8 mouse cellular contexts compared by ENCODE assay signal in genomic region chr15:81917621-81918463, GRCm38 (mm10). TPM values are rescaled to one million over a fixed set of nuclear protein-coding genes. Genes with fewer than 3 reads are reported as not detected.
DNase-seq lines count a peak whose midpoint lies in the region; ATAC-seq and TF ChIP-seq lines count a peak whose summit lies in the region.

No protein-coding gene starts in this region.

- 49% methylated on average over 6 of the region's 6 CpGs for WGBS in liver, postnatal 0 days (ENCODE audit: insufficient replicate concordance)

- no peak overlapping the region for H3K27ac ChIP-seq in liver, postnatal 0 days (ENCODE audit: low read depth)

- H3K9ac ChIP-seq in liver, postnatal 0 days (replicated peaks), result no peak overlapping the region

- H3K79me2 ChIP-seq in C2C12 (ENCODE audit: control insufficient read depth, insufficient read depth), result peaks cover 43% of the 10 kb centered on the region

- H3K79me3 ChIP-seq in C2C12 (ENCODE audit: low read depth), result no peaks in the 10 kb centered on the region

- peaks cover 67% of the 10 kb centered on the region for H3K36me3 ChIP-seq in C2C12 (ENCODE audit: control insufficient read depth, insufficient read depth)
- H3K36me3 ChIP-seq in liver, postnatal 0 days (replicated peaks; ENCODE audit: insufficient read depth, low read length), result peaks cover 48% of the 10 kb centered on the region

- no peak overlapping the region for H3K4me3 ChIP-seq in C2C12 (ENCODE audit: insufficient read depth, poor library complexity, severe bottlenecking)
- H3K4me3 ChIP-seq in liver, postnatal 0 days (ENCODE audit: low read depth, low read length), result no peak overlapping the region

- no peak overlapping the region for H3K4me2 ChIP-seq in liver, postnatal 0 days (ENCODE audit: low read depth, low read length)

- peak; percentile 23 for DNase-seq in MEL-GATA-1-ER (ENCODE audit: extremely low read depth, low read depth)
- peak; percentile 72 for DNase-seq in cerebellum, adult 9-10 months
- peak; percentile 70 to 78 for DNase-seq in frontal cortex, postnatal 36 days (ENCODE audit: low spot score in 2 of 2)
- peak; percentile 54 to 81 for DNase-seq in kidney, adult 8-10 months
- peak; percentile 83 for DNase-seq in liver, postnatal 0 days
- peak; percentile 59 for DNase-seq in retina, postnatal 7 days (ENCODE audit: low read depth, low spot score)
- DNase-seq in urinary bladder, postnatal 25 days (ENCODE audit: low spot score), result peak; percentile 69

- no peaks in the 10 kb centered on the region for H3K27me3 ChIP-seq in C2C12 (ENCODE audit: control insufficient read depth, insufficient read depth, insufficient read length)
- no peaks in the 10 kb centered on the region for H3K27me3 ChIP-seq in liver, postnatal 0 days (ENCODE audit: insufficient read depth, low read length)

- H3ac ChIP-seq in C2C12 (ENCODE audit: control insufficient read depth, insufficient read length, low read depth), result no peak overlapping the region

- peaks cover 5% of the 10 kb centered on the region; the same call in 1 of the 2 replicates for H3K4me1 ChIP-seq in liver, postnatal 0 days (ENCODE audit: insufficient read depth)

- peak; percentile 97 for TF ChIP-seq CTCF in C2C12 (IDR thresholded peaks at IDR 0.05; ENCODE audit: control insufficient read depth, insufficient read depth, insufficient read length)
- TF ChIP-seq CTCF in liver, postnatal 0 days (IDR thresholded peaks at IDR 0.05; ENCODE audit: low read depth), result peak; percentile 98

- peak; percentile 46 for ATAC-seq in liver, postnatal 0 days

- no peaks in the 10 kb centered on the region for H3K9me3 ChIP-seq in liver, postnatal 0 days (ENCODE audit: low read length)

- no peak for TF ChIP-seq EP300 in liver, postnatal 0 days (IDR thresholded peaks at IDR 0.05; ENCODE audit: low read depth)

TF ChIP-seq in C2C12, 6 proteins besides CTCF, POLR2A, EP300 and RAD21:
- TF ChIP-seq MYOG (IDR thresholded peaks at IDR 0.05; ENCODE audit: control insufficient read depth, extremely low read depth, insufficient read length) (no peak), MAX (IDR thresholded peaks at IDR 0.05) (no peak), FOSL1 (IDR thresholded peaks at IDR 0.05; ENCODE audit: insufficient read depth, low read length, poor library complexity, severe bottlenecking) (no peak), CEBPB (IDR thresholded peaks at IDR 0.05; ENCODE audit: low read depth) (no peak)

RNA-seq across cellular contexts. Expression of gene Polr3h, which starts 8.2 kb away (rescaled TPM):
- polyA plus RNA-seq in C2C12 (2012; fragmentation: generic; extraction: Trizol), result 164 TPM
- 57.0 and 57.3 TPM in 2 replicates for polyA plus RNA-seq in liver, postnatal 0 days (2015; fragmentation: Nextera tagmentation; extraction: Ambion mirVana)

RNA-seq across cellular contexts. Expression of gene Csdc2, which starts 18.7 kb away (rescaled TPM):
- 1.7 TPM for polyA plus RNA-seq in C2C12 (2012; fragmentation: generic; extraction: Trizol)
- 0.52 and 0.59 TPM in 2 replicates for polyA plus RNA-seq in liver, postnatal 0 days (2015; fragmentation: Nextera tagmentation; extraction: Ambion mirVana)

RNA-seq across cellular contexts. Expression of gene Pmm1, which starts 42.9 kb away (rescaled TPM):
- 66.6 TPM for polyA plus RNA-seq in C2C12 (2012; fragmentation: generic; extraction: Trizol)
- 9.8 and 10.1 TPM in 2 replicates for polyA plus RNA-seq in liver, postnatal 0 days (2015; fragmentation: Nextera tagmentation; extraction: Ambion mirVana)

RNA-seq across cellular contexts. Expression of gene Aco2, which starts 45.7 kb away (rescaled TPM):
- 368 TPM for polyA plus RNA-seq in C2C12 (2012; fragmentation: generic; extraction: Trizol)
- 86.7 and 87.0 TPM in 2 replicates for polyA plus RNA-seq in liver, postnatal 0 days (2015; fragmentation: Nextera tagmentation; extraction: Ambion mirVana)

RNA-seq across cellular contexts. Expression of gene Phf5a, which starts 46.1 kb away (rescaled TPM):
- 156 TPM for polyA plus RNA-seq in C2C12 (2012; fragmentation: generic; extraction: Trizol)
- 61.5 and 63.0 TPM in 2 replicates for polyA plus RNA-seq in liver, postnatal 0 days (2015; fragmentation: Nextera tagmentation; extraction: Ambion mirVana)

Comparison
In these comparisons a context has a peak if more than half of its experiments do, and no peak if none do; other contexts are left out.
1. DNase-seq: peak in every context shown above with its lines; median percentile 83 in liver, postnatal 0 days; 74 in frontal cortex, postnatal 36 days; 72 in cerebellum, adult 9-10 months; 69 in urinary bladder, postnatal 25 days; 68 in kidney, adult 8-10 months; 59 in retina, postnatal 7 days; 23 in MEL-GATA-1-ER.